Mouse (Mus musculus) heart, embryonic 13.5 days (tissue): ENCODE measurements around the gene Slc16a6. TPM values are rescaled to one million over a fixed set of nuclear protein-coding genes. Genes with fewer than 3 reads are reported as not detected.

ENCODE experiments used
- ATAC-seq: fragments of 200-750 bp; cut with Nextera tagmentation; 2 replicates; pipeline ENCODE4 v1.8.0; 2017; ENCODE audit warnings: moderate TSS enrichment; ENCODE audit not compliant: insufficient number of reproducible peaks, low FRiP score, low TSS enrichment; ENCODE audit errors: extremely low read depth
- H3K27ac ChIP-seq: fragments of 300-500 bp; sonication (generic); replicated peaks from 2 replicates; pipeline ENCODE4 v1.5.1; 2015; ENCODE audit warnings: moderate library complexity, mild to moderate bottlenecking, inconsistent platforms
- H3K27me3 ChIP-seq: fragments of 300-500 bp; sonication (generic); replicated peaks from 2 replicates; pipeline ENCODE4 v1.6.1; 2015; ENCODE audit warnings: mild to moderate bottlenecking, inconsistent platforms
- H3K36me3 ChIP-seq: fragments of 300-500 bp; sonication (generic); 2 replicates; pipeline ENCODE4 v1.6.1; 2015; ENCODE audit warnings: mild to moderate bottlenecking, inconsistent platforms
- H3K4me1 ChIP-seq: fragments of 300-500 bp; sonication (generic); 2 replicates; pipeline ENCODE4 v1.6.1; 2015; ENCODE audit warnings: inconsistent platforms
- H3K4me2 ChIP-seq: fragments of 300-500 bp; sonication (generic); 2 replicates; pipeline ENCODE4 v1.6.1; 2015; ENCODE audit warnings: inconsistent platforms, mild to moderate bottlenecking, moderate library complexity
- H3K4me3 ChIP-seq: fragments of 300-500 bp; sonication (generic); 2 replicates; pipeline ENCODE4 v1.5.1; 2015; ENCODE audit warnings: moderate library complexity, mild to moderate bottlenecking, inconsistent platforms
- H3K9ac ChIP-seq: fragments of 300-500 bp; sonication (generic); 2 replicates; pipeline ENCODE4 v1.6.1; 2015; ENCODE audit warnings: inconsistent platforms, mild to moderate bottlenecking, moderate library complexity
- H3K9me3 ChIP-seq: fragments of 300-500 bp; sonication (generic); 2 replicates; pipeline ENCODE4 v1.6.1; 2016; ENCODE audit warnings: inconsistent platforms
- WGBS: fragments of 180-500 bp; shearing (Covaris S2); methylation state at CpG from one replicate; pipeline ENCODE4 v1.1.7; 2015; ENCODE audit warnings: mixed read lengths; 5-methylcytosine and 5-hydroxymethylcytosine counted together
- polyA plus RNA-seq: library from polyadenylated mRNA; unstranded; fragments of >200 nt; fragmentation: Nextera tagmentation; extraction: Ambion mirVana; gene quantifications from 2 replicates; pipeline ENCODE4 v1.2.1, GENCODE M21; 2015

The Slc16a6 gene
- polyA plus RNA-seq, 1 experiment from 2014 or later = 9.7 TPM

- WGBS = 26% methylated on average over 15 of the region's 15 CpGs
- Histone ChIP-seq H3K9me3 (no peaks in the 10 kb centered on the region), H3K27me3 (peaks cover 11% of the 10 kb centered on the region), H3K9ac (peak overlapping the region; percentile 92), H3K4me3 (peak overlapping the region; percentile 87), H3K36me3 (no peaks in the 10 kb centered on the region), H3K4me2 (peak overlapping the region; percentile 90), H3K27ac (no peak overlapping the region), H3K4me1 (peaks cover 40% of the 10 kb centered on the region)
- ATAC-seq = no peak
Measured at GRCm38 (mm10) chr11:109470921-109471861, 2.2 kb downstream of the Slc16a6 start.

GRCm38 (mm10) chr11:109470170-109470569 lies 3.2 kb downstream of the Slc16a6 start:
- Histone ChIP-seq H3K4me3 (no peak overlapping the region), H3K9me3 (no peaks in the 10 kb centered on the region), H3K9ac (no peak overlapping the region), H3K4me2 (peak overlapping the region; percentile 90), H3K27ac (no peak overlapping the region), H3K27me3 (peaks cover 5% of the 10 kb centered on the region; the same call in 1 of the 2 replicates), H3K36me3 (no peaks in the 10 kb centered on the region), H3K4me1 (peaks cover 39% of the 10 kb centered on the region)
- ATAC-seq = no peak
- WGBS = 68% methylated on average over 9 of the region's 9 CpGs

GRCm38 (mm10) chr11:109468133-109468532 lies 5.3 kb downstream of the Slc16a6 start:
- Histone ChIP-seq H3K27me3 (no peaks in the 10 kb centered on the region), H3K36me3 (peaks cover 4% of the 10 kb centered on the region), H3K4me2 (no peak overlapping the region), H3K4me3 (no peak overlapping the region), H3K9ac (no peak overlapping the region), H3K27ac (no peak overlapping the region), H3K4me1 (peaks cover 34% of the 10 kb centered on the region), H3K9me3 (no peaks in the 10 kb centered on the region)
- WGBS = 77% methylated on average over 5 of the region's 5 CpGs
- no peak for ATAC-seq

- Histone ChIP-seq H3K9ac (no peak overlapping the region), H3K36me3 (peaks cover 15% of the 10 kb centered on the region), H3K4me1 (peaks cover 33% of the 10 kb centered on the region), H3K9me3 (no peaks in the 10 kb centered on the region), H3K27ac (no peak overlapping the region), H3K4me2 (no peak overlapping the region), H3K4me3 (no peak overlapping the region), H3K27me3 (no peaks in the 10 kb centered on the region)
- no peak for ATAC-seq
- WGBS = 56% methylated on average over 8 of the region's 8 CpGs
Measured at GRCm38 (mm10) chr11:109466987-109467386, 6.4 kb downstream of the Slc16a6 start.

- Histone ChIP-seq H3K4me2 (no peak overlapping the region), H3K9ac (no peak overlapping the region), H3K4me1 (peaks cover 24% of the 10 kb centered on the region), H3K4me3 (no peak overlapping the region), H3K27ac (no peak overlapping the region), H3K36me3 (peaks cover 21% of the 10 kb centered on the region), H3K9me3 (no peaks in the 10 kb centered on the region), H3K27me3 (no peaks in the 10 kb centered on the region)
- WGBS = 82% methylated on average over 4 of the region's 4 CpGs
- no peak for ATAC-seq
Measured at GRCm38 (mm10) chr11:109465068-109465467, 8.3 kb downstream of the Slc16a6 start.

GRCm38 (mm10) chr11:109460586-109460985 lies 12.8 kb downstream of the Slc16a6 start:
- peak overlapping the region; percentile 63 for H3K27ac ChIP-seq

GRCm38 (mm10) chr11:109458165-109458564 lies 15.2 kb downstream of the Slc16a6 start:
- 93% methylated on average over 11 of the region's 11 CpGs for WGBS
- peaks cover 71% of the 10 kb centered on the region for H3K36me3 ChIP-seq

More at GRCm38 (mm10) chr11:109460586-109460985, 12.8 kb downstream of the Slc16a6 start:
- Histone ChIP-seq H3K4me2 (no peak overlapping the region), H3K27me3 (no peaks in the 10 kb centered on the region), H3K4me3 (no peak overlapping the region), H3K36me3 (peaks cover 53% of the 10 kb centered on the region), H3K9me3 (no peaks in the 10 kb centered on the region), H3K4me1 (peaks cover 14% of the 10 kb centered on the region), H3K9ac (no peak overlapping the region)
- 10% methylated on average over 5 of the region's 5 CpGs for WGBS
- ATAC-seq = peak; percentile 63; the same call in 1 of the 2 replicates

GRCm38 (mm10) chr11:109456261-109456660 lies 17.1 kb downstream of the Slc16a6 start:
- Histone ChIP-seq H3K4me3 (no peak overlapping the region), H3K9ac (no peak overlapping the region), H3K27me3 (no peaks in the 10 kb centered on the region), H3K9me3 (no peaks in the 10 kb centered on the region), H3K4me1 (peaks cover 14% of the 10 kb centered on the region), H3K36me3 (peaks cover 69% of the 10 kb centered on the region), H3K4me2 (no peak overlapping the region), H3K27ac (no peak overlapping the region)
- ATAC-seq = no peak
- WGBS = 90% methylated on average over 5 of the region's 5 CpGs

More at GRCm38 (mm10) chr11:109458165-109458564, 15.2 kb downstream of the Slc16a6 start:
- H3K9ac ChIP-seq = no peak overlapping the region
- H3K4me3 ChIP-seq = no peak overlapping the region
- no peak overlapping the region for H3K4me2 ChIP-seq
- H3K27me3 ChIP-seq = no peaks in the 10 kb centered on the region
- no peak for ATAC-seq
- H3K27ac ChIP-seq = no peak overlapping the region
- no peaks in the 10 kb centered on the region for H3K9me3 ChIP-seq
- peaks cover 14% of the 10 kb centered on the region for H3K4me1 ChIP-seq

- WGBS = 81% methylated on average over 11 of the region's 11 CpGs
- Histone ChIP-seq H3K36me3 (peaks cover 46% of the 10 kb centered on the region), H3K27ac (no peak overlapping the region), H3K4me1 (no peaks in the 10 kb centered on the region), H3K9me3 (no peaks in the 10 kb centered on the region), H3K9ac (no peak overlapping the region), H3K4me3 (no peak overlapping the region), H3K27me3 (no peaks in the 10 kb centered on the region), H3K4me2 (no peak overlapping the region)
- no peak for ATAC-seq
Measured at GRCm38 (mm10) chr11:109451169-109451568, 22.2 kb downstream of the Slc16a6 start.

- Histone ChIP-seq H3K4me3 (no peak overlapping the region), H3K4me1 (peaks cover 17% of the 10 kb centered on the region), H3K27ac (no peak overlapping the region), H3K4me2 (no peak overlapping the region), H3K9me3 (no peaks in the 10 kb centered on the region), H3K36me3 (no peaks in the 10 kb centered on the region), H3K9ac (peak overlapping the region; percentile 37; the same call in 1 of the 2 replicates), H3K27me3 (no peaks in the 10 kb centered on the region)
- ATAC-seq = peak; percentile 53; the same call in 1 of the 2 replicates
- WGBS = 44% methylated on average over 13 of the region's 13 CpGs
Measured at GRCm38 (mm10) chr11:109445438-109446035, 27.9 kb downstream of the Slc16a6 start.

GRCm38 (mm10) chr11:109444600-109444999 lies 28.8 kb downstream of the Slc16a6 start:
- ATAC-seq = no peak
- H3K4me1 ChIP-seq = peaks cover 25% of the 10 kb centered on the region
- no peaks in the 10 kb centered on the region for H3K27me3 ChIP-seq
- 64% methylated on average over 7 of the region's 7 CpGs for WGBS
- no peaks in the 10 kb centered on the region for H3K36me3 ChIP-seq
- H3K9me3 ChIP-seq = no peaks in the 10 kb centered on the region
- H3K4me2 ChIP-seq = no peak overlapping the region
- no peak overlapping the region for H3K27ac ChIP-seq
- H3K4me3 ChIP-seq = no peak overlapping the region
- H3K9ac ChIP-seq = 0 out of 2 replicates have a peak overlapping the region, but pooled peaks have one; percentile 37
